Mouse (Mus musculus) liver, embryonic 11.5 days (tissue): ENCODE data around the gene Chd1l. TPM values are rescaled to one million over a fixed set of nuclear protein-coding genes. Genes with fewer than 3 reads are reported as not detected.

ENCODE experiments used
- ATAC-seq: fragments of 200-750 bp; cut with Nextera tagmentation; replicated peaks from 2 replicates; pipeline ENCODE4 v1.8.0; 2017; ENCODE audit warnings: moderate number of reproducible peaks, mild to moderate bottlenecking, moderate TSS enrichment, moderate library complexity; ENCODE audit not compliant: low FRiP score
- DNase-seq: peaks from one replicate; pipeline ENCODE4 v3.0.0-alpha.2; 2017; ENCODE audit warnings: low spot score
- H3K27ac ChIP-seq: fragments of 300-500 bp; sonication (generic); 2 replicates; pipeline ENCODE4 v1.5.1; 2014; ENCODE audit warnings: mild to moderate bottlenecking, low read depth, low read length, control low read depth
- H3K27me3 ChIP-seq: fragments of 300-500 bp; sonication (generic); replicated peaks from 2 replicates; pipeline ENCODE4 v1.6.1; 2014; ENCODE audit warnings: low read length, mixed read lengths; ENCODE audit not compliant: control insufficient read depth, insufficient read depth
- H3K36me3 ChIP-seq: fragments of 300-500 bp; sonication (generic); 2 replicates; pipeline ENCODE4 v1.6.1; 2014; ENCODE audit warnings: mild to moderate bottlenecking, low read length, moderate library complexity, mixed read lengths; ENCODE audit not compliant: control insufficient read depth, insufficient read depth
- H3K4me1 ChIP-seq: fragments of 300-500 bp; sonication (generic); replicated peaks from 2 replicates; pipeline ENCODE4 v1.6.1; 2014; ENCODE audit warnings: low read length, mixed read lengths; ENCODE audit not compliant: control insufficient read depth, insufficient read depth
- H3K4me2 ChIP-seq: fragments of 300-500 bp; sonication (generic); 2 replicates; pipeline ENCODE4 v1.6.1; 2014; ENCODE audit warnings: mild to moderate bottlenecking, control low read depth, moderate library complexity
- H3K4me3 ChIP-seq: fragments of 300-500 bp; sonication (generic); 2 replicates; pipeline ENCODE4 v1.5.1; 2014; ENCODE audit warnings: low read depth, low read length, control low read depth
- H3K9ac ChIP-seq: fragments of 300-500 bp; sonication (generic); 2 replicates; pipeline ENCODE4 v1.6.1; 2014; ENCODE audit warnings: low read depth, low read length, control low read depth
- H3K9me3 ChIP-seq: fragments of 300-500 bp; sonication (generic); 2 replicates; pipeline ENCODE4 v1.6.1; 2016; ENCODE audit warnings: low read length, inconsistent platforms, mixed read lengths; ENCODE audit not compliant: control insufficient read depth
- WGBS: fragments of 180-500 bp; shearing (Covaris S2); extraction: QIAGEN DNeasy Blood & Tissue Kit; methylation state at CpG from one replicate; pipeline ENCODE4 v1.1.7; 2014; 5-methylcytosine and 5-hydroxymethylcytosine counted together
- polyA plus RNA-seq: library from polyadenylated mRNA; unstranded; fragments of >200 nt; fragmentation: Nextera tagmentation; extraction: Ambion mirVana; gene quantifications from 2 replicates; pipeline ENCODE4 v1.2.1, GENCODE M21; 2014

The Chd1l gene
- polyA plus RNA-seq, 1 experiment from 2014 or later = 26.8 TPM

GRCm38 (mm10) chr3:97628391-97629001 lies 18.5 kb upstream of the Chd1l start, which contains the start of gene Fmo5:
Gene Fmo5 (plus strand): TSS chr3:97628804.
- no peaks in the 10 kb centered on the region for H3K36me3 ChIP-seq
- H3K9me3 ChIP-seq = no peaks in the 10 kb centered on the region
- peak within 1 kb of the TSS; percentile 59 for H3K4me3 ChIP-seq
- H3K27ac ChIP-seq = peak within 1 kb of the TSS; percentile 30; the same call in 1 of the 2 replicates
- ATAC-seq (peak; percentile 100), DNase-seq (peak; percentile 66)
- peaks cover 7% of the 10 kb centered on the region; the same call in 1 of the 2 replicates for H3K4me1 ChIP-seq
- under 1% methylated on average over 18 of the region's 18 CpGs for WGBS
- peak within 1 kb of the TSS; percentile 70 for H3K9ac ChIP-seq
- peak within 1 kb of the TSS; percentile 69 for H3K4me2 ChIP-seq
- no peaks in the 10 kb centered on the region for H3K27me3 ChIP-seq

- ATAC-seq (0 out of 2 replicates have a peak, but pooled peaks have one; percentile 24), DNase-seq (no peak)
- no peaks in the 10 kb centered on the region for H3K36me3 ChIP-seq
- H3K27ac ChIP-seq = peak overlapping the region; percentile 30; the same call in 1 of the 2 replicates
- H3K4me2 ChIP-seq = peak overlapping the region; percentile 69
- H3K4me1 ChIP-seq = peaks cover 7% of the 10 kb centered on the region; the same call in 1 of the 2 replicates
- 59% methylated on average over 7 of the region's 7 CpGs for WGBS
- H3K27me3 ChIP-seq = no peaks in the 10 kb centered on the region
- H3K9ac ChIP-seq = no peak overlapping the region; the same call in 1 of the 2 replicates
- peak overlapping the region; percentile 59 for H3K4me3 ChIP-seq
- H3K9me3 ChIP-seq = no peaks in the 10 kb centered on the region
Measured at GRCm38 (mm10) chr3:97627893-97628292, 17.9 kb upstream of the Chd1l start.

GRCm38 (mm10) chr3:97624611-97625010 lies 14.6 kb upstream of the Chd1l start:
- 59% methylated on average over 2 of the region's 2 CpGs for WGBS

GRCm38 (mm10) chr3:97620657-97621056 lies 10.7 kb upstream of the Chd1l start:
- Histone ChIP-seq H3K9ac (no peak overlapping the region), H3K27me3 (no peaks in the 10 kb centered on the region), H3K4me3 (no peak overlapping the region), H3K9me3 (no peaks in the 10 kb centered on the region), H3K4me1 (no peaks in the 10 kb centered on the region), H3K27ac (no peak overlapping the region), H3K36me3 (no peaks in the 10 kb centered on the region), H3K4me2 (no peak overlapping the region)
- DNase-seq = no peak
- no peak for ATAC-seq
- 87% methylated on average over 4 of the region's 4 CpGs for WGBS

More at GRCm38 (mm10) chr3:97624611-97625010, 14.6 kb upstream of the Chd1l start:
- ATAC-seq (no peak), DNase-seq (no peak)
- H3K27me3 ChIP-seq = no peaks in the 10 kb centered on the region
- no peak overlapping the region for H3K27ac ChIP-seq
- no peaks in the 10 kb centered on the region for H3K36me3 ChIP-seq
- no peak overlapping the region for H3K9ac ChIP-seq
- H3K4me3 ChIP-seq = no peak overlapping the region
- no peak overlapping the region for H3K4me2 ChIP-seq
- no peaks in the 10 kb centered on the region for H3K9me3 ChIP-seq
- peaks cover 7% of the 10 kb centered on the region; the same call in 1 of the 2 replicates for H3K4me1 ChIP-seq

- 84% methylated on average over 8 of the region's 8 CpGs for WGBS
- Histone ChIP-seq H3K4me2 (no peak overlapping the region), H3K36me3 (no peaks in the 10 kb centered on the region), H3K9me3 (no peaks in the 10 kb centered on the region), H3K27ac (no peak overlapping the region), H3K27me3 (no peaks in the 10 kb centered on the region), H3K4me3 (no peak overlapping the region), H3K9ac (no peak overlapping the region), H3K4me1 (no peaks in the 10 kb centered on the region)
- no peak for ATAC-seq
- DNase-seq = no peak
Measured at GRCm38 (mm10) chr3:97617899-97618298, 7.9 kb upstream of the Chd1l start.

GRCm38 (mm10) chr3:97617091-97617825 lies 7.3 kb upstream of the Chd1l start:
- no peaks in the 10 kb centered on the region for H3K27me3 ChIP-seq
- H3K4me3 ChIP-seq = no peak overlapping the region
- H3K9ac ChIP-seq = no peak overlapping the region
- H3K36me3 ChIP-seq = no peaks in the 10 kb centered on the region
- H3K27ac ChIP-seq = no peak overlapping the region
- no peak overlapping the region for H3K4me2 ChIP-seq
- no peaks in the 10 kb centered on the region for H3K9me3 ChIP-seq
- H3K4me1 ChIP-seq = no peaks in the 10 kb centered on the region
- DNase-seq (no peak), ATAC-seq (no peak)
- 89% methylated on average over 18 of the region's 19 CpGs for WGBS

- no peak for ATAC-seq
- Histone ChIP-seq H3K4me1 (0 out of 2 replicates have a peak, but pooled peaks cover 2% of the 10 kb centered on the region), H3K36me3 (no peaks in the 10 kb centered on the region), H3K27ac (no peak overlapping the region), H3K4me2 (no peak overlapping the region), H3K9me3 (no peaks in the 10 kb centered on the region), H3K9ac (no peak overlapping the region), H3K4me3 (no peak overlapping the region), H3K27me3 (no peaks in the 10 kb centered on the region)
- 70% methylated on average over 4 of the region's 4 CpGs for WGBS
- no peak for DNase-seq
Measured at GRCm38 (mm10) chr3:97615933-97616332, 5.9 kb upstream of the Chd1l start.

GRCm38 (mm10) chr3:97615154-97615553 lies 5.2 kb upstream of the Chd1l start:
- Histone ChIP-seq H3K36me3 (no peaks in the 10 kb centered on the region), H3K4me1 (peaks cover 6% of the 10 kb centered on the region; the same call in 1 of the 2 replicates), H3K27ac (no peak overlapping the region), H3K27me3 (no peaks in the 10 kb centered on the region), H3K4me3 (no peak overlapping the region), H3K9ac (no peak overlapping the region), H3K4me2 (no peak overlapping the region), H3K9me3 (no peaks in the 10 kb centered on the region)
- 33% methylated on average over 1 of the region's 1 CpGs for WGBS
- DNase-seq (no peak), ATAC-seq (no peak)
